Mouse (Mus musculus) macrophage (primary cell): ENCODE data around the gene Srsf6. TPM values are rescaled to one million over a fixed set of nuclear protein-coding genes. Genes with fewer than 3 reads are reported as not detected.
A peak's percentile ranks its signal among the peaks of the same experiment; 100 is the strongest.

Source experiments
- H3K27ac ChIP-seq: fragments of 350-480 bp; formaldehyde crosslinking; 2 replicates; pipeline ENCODE4 v1.9.0; 2021
- H3K36me3 ChIP-seq: fragments of 350-480 bp; formaldehyde crosslinking; 2 replicates; pipeline ENCODE4 v1.9.0; 2021; ENCODE audit errors: inconsistent target
- H3K4me3 ChIP-seq: fragments of 350-480 bp; formaldehyde crosslinking; 2 replicates; pipeline ENCODE4 v1.9.0; 2021; ENCODE audit errors: inconsistent target
- H3K79me2 ChIP-seq: fragments of 350-480 bp; formaldehyde crosslinking; 2 replicates; pipeline ENCODE4 v1.9.0; 2021; ENCODE audit errors: inconsistent target
- WGBS: methylation state at CpG from one replicate; pipeline ENCODE4 v1.1.7; 2026; ENCODE audit warnings: inconsistent platforms; ENCODE audit not compliant: missing documents; 5-methylcytosine and 5-hydroxymethylcytosine counted together
- polyA plus RNA-seq: library from polyadenylated mRNA; stranded (reverse); fragments of 250-400 nt; gene quantifications from 3 replicates; pipeline ENCODE4 v1.2.4, GENCODE M21; 2018; ENCODE audit warnings: inconsistent platforms

Srsf6 gene
- polyA plus RNA-seq, 1 experiment from 2014 or later = 61.3 TPM

DNA sequence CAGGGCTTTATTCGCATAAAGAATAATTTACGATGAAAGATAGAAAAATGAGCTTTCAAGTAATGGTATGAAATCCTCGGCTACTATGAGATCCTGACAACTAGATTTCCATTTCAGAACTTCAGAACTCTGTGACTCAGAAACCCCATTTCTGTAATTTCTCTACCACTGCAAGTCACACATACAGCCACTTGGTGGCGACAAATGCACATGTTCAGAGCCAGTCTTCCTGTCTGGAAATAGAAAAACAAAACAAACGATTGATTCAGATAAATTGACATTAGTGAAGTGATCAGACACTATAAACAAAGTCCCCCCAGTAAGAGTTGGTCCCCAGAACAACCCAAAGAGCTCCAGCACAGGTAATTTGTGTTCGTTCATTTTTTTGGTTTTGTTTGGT, 9.1 kb upstream of the Srsf6 start:
- Histone ChIP-seq H3K36me3 (no peaks in the 10 kb centered on the region), H3K27ac (no peak overlapping the region), H3K4me3 (no peak overlapping the region), H3K79me2 (no peaks in the 10 kb centered on the region)
- WGBS = 9% methylated on average over 6 of the region's 6 CpGs

DNA sequence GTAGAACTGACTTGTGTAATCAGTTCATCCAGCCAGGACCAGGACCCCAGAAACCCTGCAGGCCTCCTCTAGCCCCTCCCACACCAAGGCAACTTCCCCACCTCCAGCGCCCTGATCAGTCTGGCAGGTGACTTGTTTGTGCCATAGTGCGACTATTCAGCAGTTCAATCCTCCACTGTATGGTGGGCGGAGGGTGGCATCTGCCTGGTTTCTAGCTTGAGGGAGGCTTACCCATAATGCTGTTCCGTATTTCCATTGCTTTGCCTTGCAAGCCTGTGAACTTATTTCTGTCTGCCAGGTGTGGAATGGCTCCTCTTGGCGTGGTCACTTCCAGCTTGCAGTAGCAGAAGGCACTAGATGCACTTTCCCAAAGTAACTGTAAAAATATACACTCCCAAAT, 8.5 kb upstream of the Srsf6 start:
- WGBS = 69% methylated on average over 5 of the region's 5 CpGs
- no peak overlapping the region for H3K27ac ChIP-seq
- H3K79me2 ChIP-seq = no peaks in the 10 kb centered on the region
- H3K4me3 ChIP-seq = no peak overlapping the region
- no peaks in the 10 kb centered on the region for H3K36me3 ChIP-seq

- WGBS = 92% methylated on average over 4 of the region's 5 CpGs
- H3K27ac ChIP-seq = no peak overlapping the region
- H3K79me2 ChIP-seq = no peaks in the 10 kb centered on the region
- no peaks in the 10 kb centered on the region for H3K36me3 ChIP-seq
- no peak overlapping the region for H3K4me3 ChIP-seq
Observed at GRCm38 (mm10) chr2:162924126-162924525, 7.2 kb upstream of the Srsf6 start.

GRCm38 (mm10) chr2:162927918-162928585, 3.3 kb upstream of the Srsf6 start:
- peaks cover 10% of the 10 kb centered on the region for H3K79me2 ChIP-seq
- WGBS = 88% methylated on average over 3 of the region's 3 CpGs
- H3K27ac ChIP-seq = no peak overlapping the region
- no peaks in the 10 kb centered on the region for H3K36me3 ChIP-seq
- H3K4me3 ChIP-seq = no peak overlapping the region

DNA sequence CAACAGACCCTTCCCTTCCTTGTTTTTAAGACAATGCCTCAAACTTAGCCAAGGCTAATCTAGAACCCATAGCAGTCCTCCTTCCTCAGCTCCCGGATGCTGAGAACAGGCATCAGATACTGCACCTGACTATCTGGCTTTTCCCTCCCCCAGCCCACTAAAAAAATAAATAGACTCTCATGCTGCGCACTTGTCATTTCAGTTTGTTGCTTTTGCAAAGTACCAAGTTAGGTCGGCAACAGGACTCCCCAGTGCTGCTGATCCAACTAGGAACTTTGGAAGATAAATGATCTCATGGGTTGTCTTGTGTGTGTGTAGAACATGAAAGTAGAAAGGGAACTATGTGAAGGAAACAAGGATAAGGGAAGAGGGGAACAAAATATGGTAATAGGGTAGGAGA, 1.6 kb upstream of the Srsf6 start:
- WGBS = 89% methylated on average over 3 of the region's 3 CpGs
- Histone ChIP-seq H3K79me2 (peaks cover 24% of the 10 kb centered on the region), H3K36me3 (peaks cover 13% of the 10 kb centered on the region), H3K4me3 (no peak overlapping the region), H3K27ac (no peak overlapping the region)

DNA sequence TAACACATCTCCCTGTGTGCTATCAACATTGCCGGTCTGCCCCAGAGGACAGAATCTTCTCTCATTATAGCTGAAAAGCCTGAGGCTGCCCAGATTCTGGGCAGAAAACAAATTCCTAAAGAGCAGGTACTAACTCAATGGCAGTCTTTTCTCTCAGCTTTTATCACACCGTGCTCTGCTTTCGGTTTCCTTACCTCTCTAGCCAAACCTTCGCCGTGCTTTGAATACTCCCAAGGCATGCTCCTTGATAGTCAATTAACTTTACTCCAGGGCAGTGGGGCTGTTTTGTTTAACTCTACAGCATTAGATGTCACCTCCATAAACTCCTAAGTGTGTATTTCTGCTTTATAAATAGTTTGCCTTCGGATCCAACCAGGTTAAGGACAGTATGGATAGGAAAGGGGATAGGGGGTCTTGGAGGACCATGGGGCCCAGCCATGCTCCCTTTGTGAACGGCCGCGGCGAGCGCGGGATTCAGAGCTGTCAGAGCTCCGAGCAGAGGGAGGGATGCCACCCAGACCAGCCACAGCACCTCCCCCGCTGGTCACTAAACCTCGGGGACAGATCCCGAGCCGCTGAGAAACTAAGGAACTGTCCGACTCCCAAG, 709 bp upstream of the Srsf6 start:
- peaks cover 23% of the 10 kb centered on the region for H3K36me3 ChIP-seq
- 3% methylated on average over 18 of the region's 18 CpGs for WGBS
- H3K4me3 ChIP-seq = peak overlapping the region; percentile 58
- peak overlapping the region; percentile 50 for H3K27ac ChIP-seq
- peaks cover 25% of the 10 kb centered on the region for H3K79me2 ChIP-seq

GRCm38 (mm10) chr2:162931674-162932650, 634 bp downstream of the Srsf6 start:
- peak overlapping the region; percentile 42 for H3K4me3 ChIP-seq
- H3K79me2 ChIP-seq = peaks cover 30% of the 10 kb centered on the region
- under 1% methylated on average over 83 of the region's 103 CpGs for WGBS
- peaks cover 36% of the 10 kb centered on the region for H3K36me3 ChIP-seq
- peak overlapping the region; percentile 55 for H3K27ac ChIP-seq

GRCm38 (mm10) chr2:162932706-162933105, 1.4 kb downstream of the Srsf6 start:
- WGBS = 60% methylated on average over 4 of the region's 4 CpGs
- H3K36me3 ChIP-seq = peaks cover 41% of the 10 kb centered on the region
- H3K4me3 ChIP-seq = peak overlapping the region; percentile 42
- no peak overlapping the region for H3K27ac ChIP-seq
- H3K79me2 ChIP-seq = peaks cover 30% of the 10 kb centered on the region

- H3K79me2 ChIP-seq = peaks cover 30% of the 10 kb centered on the region
- H3K27ac ChIP-seq = no peak overlapping the region
- 95% methylated on average over 19 of the region's 19 CpGs for WGBS
- H3K4me3 ChIP-seq = no peak overlapping the region
- H3K36me3 ChIP-seq = peaks cover 41% of the 10 kb centered on the region
Observed at GRCm38 (mm10) chr2:162934421-162934820, 3.1 kb downstream of the Srsf6 start.

GRCm38 (mm10) chr2:162935700-162936099, 4.4 kb downstream of the Srsf6 start:
- Histone ChIP-seq H3K27ac (no peak overlapping the region), H3K4me3 (no peak overlapping the region), H3K79me2 (peaks cover 30% of the 10 kb centered on the region), H3K36me3 (peaks cover 41% of the 10 kb centered on the region)
- 94% methylated on average over 3 of the region's 3 CpGs for WGBS

- no peak overlapping the region for H3K4me3 ChIP-seq
- 7% methylated on average over 1 of the region's 1 CpGs for WGBS
- no peak overlapping the region for H3K27ac ChIP-seq
- peaks cover 7% of the 10 kb centered on the region; the same call in 1 of the 2 replicates for H3K79me2 ChIP-seq
- H3K36me3 ChIP-seq = peaks cover 29% of the 10 kb centered on the region
Observed at GRCm38 (mm10) chr2:162939562-162939961, 8.2 kb downstream of the Srsf6 start.

DNA sequence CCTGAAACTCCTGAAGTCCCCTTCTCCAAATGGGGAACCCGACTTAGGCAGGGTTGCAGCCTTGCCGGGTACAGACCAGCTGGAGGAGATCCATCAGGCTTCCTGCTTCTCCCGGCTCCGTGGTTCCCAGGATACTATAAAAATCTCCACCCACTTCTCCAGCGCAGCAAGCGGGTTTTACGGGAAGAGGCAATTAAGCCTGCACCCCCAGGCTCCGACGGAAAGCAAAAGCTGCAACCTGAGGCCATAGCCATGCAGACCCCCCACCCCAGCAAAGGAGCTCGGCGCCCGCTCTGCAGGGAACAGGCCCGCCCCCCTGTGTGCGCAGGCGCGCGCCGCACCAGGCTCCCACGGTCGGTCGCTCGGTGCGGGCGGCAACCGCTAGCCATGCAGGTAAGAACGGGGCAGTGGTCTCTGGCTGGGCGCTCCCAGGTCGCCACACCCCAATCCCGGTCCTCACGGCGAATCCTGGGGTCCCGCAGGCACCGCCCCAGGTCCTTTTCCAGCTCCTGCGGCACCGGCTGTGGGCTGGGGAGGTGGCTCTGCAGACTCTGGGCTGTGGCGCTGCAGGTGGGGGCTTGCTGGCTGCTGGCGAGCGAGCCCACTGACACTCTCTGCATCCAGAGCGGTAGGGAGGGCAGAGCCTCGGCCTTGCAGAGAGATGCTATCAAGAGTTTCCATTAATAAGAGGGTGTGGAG, 12.0 kb downstream of the Srsf6 start, which contains the start of gene L3mbtl1:
Gene L3mbtl1, plus strand, starts transcription at position 325 of the 699 bp plus-strand sequence.
- Histone ChIP-seq H3K79me2 (no peaks in the 10 kb centered on the region), H3K27ac (no peak within 1 kb of the TSS), H3K4me3 (no peak within 1 kb of the TSS), H3K36me3 (no peaks in the 10 kb centered on the region; the same call in 1 of the 2 replicates)
- 5% methylated on average over 40 of the region's 40 CpGs for WGBS

DNA sequence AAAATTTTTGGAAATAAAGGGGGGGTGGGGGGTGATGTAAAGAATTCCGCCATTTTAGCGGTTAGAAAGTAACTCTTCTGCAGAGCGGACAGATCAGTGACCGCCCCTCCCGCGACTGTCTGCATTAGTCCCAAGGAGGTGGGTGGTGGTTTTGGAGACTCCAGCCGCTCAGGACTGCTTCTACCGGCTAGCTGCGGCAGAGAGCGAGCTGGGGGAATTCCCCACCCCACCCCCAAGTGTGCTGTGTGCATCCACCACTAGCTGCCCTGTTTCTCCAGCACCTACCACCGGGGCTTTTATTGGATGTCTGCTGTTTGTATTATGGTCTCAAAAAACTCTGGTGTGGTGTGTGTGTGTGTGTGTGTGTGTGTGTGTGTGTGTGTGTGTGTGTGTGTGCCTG, 12.6 kb downstream of the Srsf6 start:
- Histone ChIP-seq H3K27ac (no peak overlapping the region), H3K36me3 (no peaks in the 10 kb centered on the region; the same call in 1 of the 2 replicates), H3K4me3 (no peak overlapping the region), H3K79me2 (no peaks in the 10 kb centered on the region)
- WGBS = 28% methylated on average over 10 of the region's 11 CpGs

DNA sequence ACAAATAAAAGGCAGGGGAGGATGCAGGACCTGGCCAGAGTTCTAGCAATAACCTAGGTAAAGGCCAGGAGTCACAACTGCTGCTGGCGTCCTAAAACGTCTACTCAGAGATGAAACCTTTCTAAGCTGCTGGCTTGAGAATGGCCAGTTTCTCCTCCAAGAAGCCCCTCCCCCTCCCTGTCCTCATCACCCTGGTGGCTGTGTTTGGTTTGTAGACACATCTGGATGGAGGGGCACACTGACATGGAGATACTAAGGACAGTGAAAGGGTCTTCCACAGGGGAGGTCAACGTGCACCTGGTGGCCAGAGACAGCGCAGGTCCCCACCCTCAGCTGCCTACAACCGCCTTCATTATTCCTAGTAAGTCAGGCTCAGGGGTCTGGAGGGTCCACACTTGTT, 15.6 kb downstream of the Srsf6 start:
- Histone ChIP-seq H3K79me2 (no peaks in the 10 kb centered on the region), H3K36me3 (no peaks in the 10 kb centered on the region), H3K27ac (no peak overlapping the region), H3K4me3 (no peak overlapping the region)
- 95% methylated on average over 5 of the region's 5 CpGs for WGBS
